Mouse (Mus musculus) megakaryocyte, adult 5-6 weeks (primary cell): ENCODE measurements around the gene Vmn2r71. TPM values are rescaled to one million over a fixed set of nuclear protein-coding genes. Genes with fewer than 3 reads are reported as not detected.

Experiments
- ATAC-seq: 2 replicates; pipeline ENCODE4 v1.8.0; 2016; ENCODE audit warnings: mild to moderate bottlenecking, inconsistent platforms; ENCODE audit not compliant: poor library complexity, severe bottlenecking
- total RNA-seq, 2 experiments: library from RNA; stranded (forward) in 1 of 2; stranded (reverse) in 1 of 2; fragments of 153-499, 151-499 nt in 1 of 2; fragments of 221-1000, 200-1000 nt in 1 of 2; gene quantifications; 2 replicates each; pipeline versions ENCODE4 v1.2.3 to v1.2.4; 2015 to 2017

Gene Vmn2r71
- total RNA-seq (2015) (not detected in 2 replicates), total RNA-seq (2017) (not detected in 2 replicates)

GRCm38 (mm10) chr7:85562787-85563186 lies at the start of gene Vmn2r71:
Vmn2r71 (plus strand) TSS chr7:85563087.
- ATAC-seq, result no peak

GRCm38 (mm10) chr7:85542108-85542507 lies 20.8 kb upstream of the Vmn2r71 start:
- ATAC-seq, result no peak

GRCm38 (mm10) chr7:85543118-85543517 lies 19.8 kb upstream of the Vmn2r71 start:
- ATAC-seq, result no peak

GRCm38 (mm10) chr7:85569092-85569491 lies 6.2 kb downstream of the Vmn2r71 start, which contains the start of gene Vmn2r70:
Vmn2r70 (minus strand) TSS chr7:85569192.
- ATAC-seq, result no peak

Other genes with a start within 250 kb of the Vmn2r71 start
- gene Vmn2r69, start 147.2 kb upstream of the Vmn2r71 start, total RNA-seq (2015), result not detected in 2 replicates
- gene Vmn2r69, start 147.2 kb upstream of the Vmn2r71 start, total RNA-seq (2017), result not detected in 2 replicates
- not detected in 2 replicates for gene Vmn2r70, start 6.1 kb downstream of the Vmn2r71 start, total RNA-seq (2015)
- gene Vmn2r70, start 6.1 kb downstream of the Vmn2r71 start, total RNA-seq (2017), result under 0.01 TPM in 1 of 2 replicates, not detected in the other
- not detected in 2 replicates for gene Vmn2r72, start 192.0 kb downstream of the Vmn2r71 start, total RNA-seq (2015)
- not detected in 2 replicates for gene Vmn2r72, start 192.0 kb downstream of the Vmn2r71 start, total RNA-seq (2017)